Mouse (Mus musculus) ovary, postnatal 10 days (tissue): ENCODE data around the gene Stk40.
A peak's percentile ranks its signal among the peaks of the same experiment; 100 is the strongest.
"Not testable (repeated sequence)": the region's sequence is repeated elsewhere in the genome, so short reads cannot be mapped to it uniquely, and the experiment has no call there.

Experiments
- DNase-seq: peaks from one replicate; pipeline ENCODE4 v3.0.0; 2022; ENCODE audit warnings: low spot score

Stk40 gene

DNA sequence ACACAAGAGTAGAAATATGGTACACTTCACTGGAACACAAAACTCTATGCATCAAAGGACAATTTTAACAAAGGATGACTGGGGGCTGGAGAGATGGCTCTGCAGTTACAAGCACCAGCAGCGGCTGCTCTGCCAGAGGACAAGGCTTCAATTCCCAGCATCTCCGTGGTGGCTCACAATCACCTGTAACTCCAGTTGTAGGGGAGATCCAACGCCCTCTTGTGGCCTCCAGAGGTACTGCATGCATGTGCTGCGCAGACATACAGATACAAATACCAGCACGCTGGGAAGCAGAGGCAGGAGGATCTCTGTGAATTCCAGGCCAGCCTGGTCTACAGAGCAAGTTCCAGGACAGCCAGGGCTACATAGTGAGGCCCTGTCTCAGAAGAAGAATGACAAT is 52.9 kb downstream of the Stk40 start:
- DNase-seq, result no peak

GRCm38 (mm10) chr4:126157562-126157961 is 53.8 kb downstream of the Stk40 start:
- DNase-seq, result no peak

DNA sequence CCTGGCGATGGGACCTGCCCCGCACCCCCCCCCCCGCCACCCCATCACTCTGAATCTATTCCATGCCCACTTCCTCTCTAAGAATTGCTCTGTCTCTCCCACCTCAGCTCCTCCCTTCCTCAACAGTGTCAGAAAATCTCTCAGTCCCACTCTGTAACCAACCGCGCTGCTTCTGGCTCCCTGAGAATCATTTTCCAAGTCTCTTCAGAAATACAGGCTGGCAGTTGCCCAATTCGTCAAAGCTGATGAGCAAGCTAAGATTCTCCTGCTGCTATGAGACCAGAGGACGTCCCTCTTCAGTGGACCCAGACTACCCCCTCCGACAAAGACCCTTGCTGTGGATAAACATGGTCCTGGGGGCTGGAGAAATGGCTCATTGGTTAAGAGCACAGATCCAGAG is 55.7 kb downstream of the Stk40 start:
- no peak for DNase-seq

DNA sequence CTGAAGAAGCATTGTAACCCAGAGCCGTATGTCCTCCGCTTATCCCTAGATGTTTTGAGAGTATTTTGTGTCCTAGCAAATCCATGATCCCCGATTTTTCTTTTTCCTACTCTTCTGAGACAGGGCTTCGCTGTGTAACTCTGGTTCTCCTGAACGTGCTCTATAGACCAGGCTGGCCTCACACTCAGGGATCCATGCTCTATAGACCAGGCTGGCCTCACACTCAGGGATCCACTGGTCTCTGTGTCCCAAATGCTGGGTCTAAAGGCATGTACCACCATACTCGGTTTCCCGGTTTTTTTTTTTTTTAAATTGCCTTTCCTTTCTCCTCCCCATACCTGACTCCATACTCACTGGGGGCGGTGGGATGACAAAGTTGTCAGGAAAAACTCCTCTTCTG is 57.2 kb downstream of the Stk40 start:
- no peak for DNase-seq

DNA sequence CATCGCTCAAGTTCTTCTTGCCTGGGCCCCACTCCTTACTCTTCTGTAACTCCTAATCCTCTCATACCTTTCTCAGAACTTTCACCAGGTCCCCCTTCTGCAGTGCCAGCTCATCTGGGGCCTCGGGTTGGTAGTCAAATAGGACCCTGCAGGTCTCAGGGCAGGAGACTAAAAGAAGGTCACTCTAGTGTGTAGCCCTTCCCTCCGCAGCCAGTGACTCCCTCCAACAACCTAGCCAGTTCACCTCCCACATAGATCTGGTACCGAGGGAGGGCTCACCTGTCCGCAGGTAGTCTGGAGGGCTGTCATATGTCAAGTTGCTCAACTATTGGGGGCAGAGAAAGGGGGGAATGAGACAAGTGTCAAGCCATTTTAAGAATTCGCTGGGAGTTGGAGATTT is 57.7 kb downstream of the Stk40 start:
- no peak for DNase-seq

- no peak for DNase-seq
Observed at GRCm38 (mm10) chr4:126161986-126162385, 58.2 kb downstream of the Stk40 start.

DNA sequence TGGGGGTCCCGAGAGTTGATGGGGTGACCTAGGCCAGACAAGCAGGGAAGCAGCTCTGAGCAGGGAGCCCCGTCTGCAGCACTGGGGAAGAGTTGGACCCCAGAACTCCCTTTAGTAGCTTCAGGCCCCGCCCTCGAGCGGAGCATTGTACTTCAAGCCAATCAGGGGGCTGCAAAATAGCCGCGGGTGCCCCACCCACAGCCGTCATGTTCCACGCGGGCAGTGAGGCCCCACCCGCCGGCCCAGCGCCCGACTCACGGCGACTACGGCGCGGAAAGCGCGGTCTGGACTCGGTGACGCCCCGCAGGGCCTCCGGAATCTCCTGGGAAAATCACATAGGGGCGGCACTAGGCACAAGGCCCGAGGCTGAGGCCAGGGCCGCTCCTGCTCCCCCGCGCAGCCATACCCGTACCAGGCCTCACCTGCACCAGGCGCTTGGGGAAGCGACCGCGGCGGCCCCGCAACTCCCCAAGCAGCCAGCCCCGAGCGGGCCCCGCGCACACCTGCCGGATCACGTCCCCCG is 58.8 kb downstream of the Stk40 start:
- DNase-seq, result peak; percentile 73

DNA sequence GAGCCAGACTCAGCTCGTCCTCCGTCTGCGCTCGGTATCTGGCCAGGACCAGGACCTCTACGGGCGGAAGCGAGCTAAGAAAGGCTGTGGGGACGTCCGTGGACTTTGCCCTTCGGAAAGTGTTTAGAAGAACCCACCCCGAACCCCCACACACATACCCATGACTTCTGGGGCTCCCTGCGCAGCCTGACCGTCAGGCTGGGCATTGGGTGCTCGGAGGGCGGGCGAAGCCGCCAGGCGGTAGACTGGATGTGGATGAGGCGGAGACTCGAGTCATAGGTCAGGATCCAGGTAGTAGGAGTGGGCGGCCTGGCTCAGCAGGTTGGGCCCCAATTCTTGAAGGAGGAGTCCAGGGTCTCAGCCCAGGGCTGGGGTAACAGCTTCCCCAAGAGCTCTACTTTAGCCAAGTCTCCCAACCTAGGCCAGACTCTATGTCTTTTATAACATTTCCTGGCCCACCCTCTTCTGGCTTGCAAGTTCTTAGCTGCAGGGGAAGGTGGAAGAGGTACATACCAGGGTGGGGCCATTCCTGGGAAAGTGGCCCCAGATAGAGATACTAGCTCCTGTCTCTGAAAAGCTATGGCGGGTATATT is 59.4 kb downstream of the Stk40 start, which contains the start of gene Sh3d21:
TSS of gene Sh3d21 (minus strand) at position 425 of the 593 bp plus-strand sequence.
- no peak for DNase-seq

- DNase-seq, result no peak
Observed at GRCm38 (mm10) chr4:126163685-126164084, 59.9 kb downstream of the Stk40 start.

- DNase-seq, result not testable (repeated sequence)
Observed at GRCm38 (mm10) chr4:126165092-126165491, 61.3 kb downstream of the Stk40 start.

DNA sequence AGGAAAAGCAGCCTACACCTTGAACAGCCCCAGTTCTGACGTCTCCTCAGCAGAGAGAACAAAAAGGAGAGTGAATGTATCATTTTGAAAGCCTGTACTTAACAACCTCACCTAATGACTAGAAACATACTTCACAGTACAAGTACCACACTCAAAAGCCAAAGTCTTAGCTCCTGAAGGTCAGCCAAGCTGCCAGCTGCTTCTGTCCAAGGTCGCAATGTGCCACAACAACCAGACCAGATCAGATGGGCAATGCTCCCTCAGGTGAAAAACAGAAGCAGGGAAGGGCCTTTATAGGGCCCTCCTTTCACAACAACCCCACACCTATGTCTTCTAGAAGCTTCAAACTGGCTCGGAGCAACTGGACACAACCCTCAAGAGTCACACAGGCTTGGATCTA is 62.3 kb downstream of the Stk40 start:
- DNase-seq, result no peak

DNA sequence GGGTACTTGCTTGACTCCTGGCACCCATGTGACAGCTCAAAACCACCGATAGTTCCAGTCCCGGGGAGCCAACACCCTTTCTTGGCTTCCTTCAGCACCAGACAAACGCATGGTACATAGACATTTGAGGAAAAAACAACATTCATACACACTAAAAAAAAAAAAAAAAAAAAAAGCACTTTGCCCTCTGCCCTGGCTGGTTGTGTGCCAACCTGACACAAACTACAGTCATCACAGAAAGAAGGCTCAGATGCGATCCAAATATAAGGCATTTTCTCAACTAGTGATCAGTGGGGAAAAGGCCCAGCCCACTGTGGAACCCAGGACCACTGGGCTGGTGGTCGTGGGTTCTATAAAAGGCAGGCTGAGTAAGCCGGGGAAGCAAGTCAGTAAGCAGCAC is 65.1 kb downstream of the Stk40 start:
- DNase-seq, result no peak

DNA sequence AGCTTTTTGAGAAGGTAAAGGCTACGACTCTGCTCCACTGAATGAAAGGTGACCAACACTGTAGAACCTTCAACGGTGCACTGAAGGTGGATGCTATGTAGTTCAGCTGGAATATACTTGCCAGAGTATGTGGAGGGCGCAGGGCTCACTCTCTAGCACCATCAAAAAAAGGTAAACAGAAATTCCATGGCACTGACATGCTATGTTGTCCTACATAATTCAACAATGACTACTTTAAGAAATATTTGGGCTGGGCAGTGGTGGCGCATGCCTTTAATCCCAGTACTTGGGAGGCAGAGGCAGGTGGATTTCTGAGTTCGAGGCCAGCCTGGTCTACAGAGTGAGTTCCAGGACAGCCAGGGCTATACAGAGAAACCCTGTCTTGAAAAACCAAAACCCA is 67.0 kb downstream of the Stk40 start:
- not testable (repeated sequence) for DNase-seq

DNA sequence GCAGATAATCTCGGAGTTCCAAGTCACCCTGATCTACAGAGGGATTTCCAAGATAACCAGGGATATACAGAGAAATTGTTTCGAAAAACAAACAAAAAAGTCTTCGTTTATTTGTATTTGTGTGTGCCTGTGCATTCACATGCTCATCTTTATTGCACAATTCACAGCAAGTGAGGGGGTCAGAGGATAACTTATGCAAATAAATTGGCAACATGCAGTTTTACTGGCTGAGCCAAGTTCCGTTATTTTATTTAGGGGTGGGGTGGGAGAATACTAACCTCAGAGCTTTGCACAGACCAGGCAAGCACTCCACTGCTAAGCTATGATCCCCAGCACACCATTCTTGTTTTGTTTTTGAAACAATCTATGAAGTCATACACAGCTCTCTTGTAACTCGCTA is 70.0 kb downstream of the Stk40 start:
- no peak for DNase-seq

GRCm38 (mm10) chr4:126175980-126176379 is 72.2 kb downstream of the Stk40 start:
- not testable (repeated sequence) for DNase-seq

DNA sequence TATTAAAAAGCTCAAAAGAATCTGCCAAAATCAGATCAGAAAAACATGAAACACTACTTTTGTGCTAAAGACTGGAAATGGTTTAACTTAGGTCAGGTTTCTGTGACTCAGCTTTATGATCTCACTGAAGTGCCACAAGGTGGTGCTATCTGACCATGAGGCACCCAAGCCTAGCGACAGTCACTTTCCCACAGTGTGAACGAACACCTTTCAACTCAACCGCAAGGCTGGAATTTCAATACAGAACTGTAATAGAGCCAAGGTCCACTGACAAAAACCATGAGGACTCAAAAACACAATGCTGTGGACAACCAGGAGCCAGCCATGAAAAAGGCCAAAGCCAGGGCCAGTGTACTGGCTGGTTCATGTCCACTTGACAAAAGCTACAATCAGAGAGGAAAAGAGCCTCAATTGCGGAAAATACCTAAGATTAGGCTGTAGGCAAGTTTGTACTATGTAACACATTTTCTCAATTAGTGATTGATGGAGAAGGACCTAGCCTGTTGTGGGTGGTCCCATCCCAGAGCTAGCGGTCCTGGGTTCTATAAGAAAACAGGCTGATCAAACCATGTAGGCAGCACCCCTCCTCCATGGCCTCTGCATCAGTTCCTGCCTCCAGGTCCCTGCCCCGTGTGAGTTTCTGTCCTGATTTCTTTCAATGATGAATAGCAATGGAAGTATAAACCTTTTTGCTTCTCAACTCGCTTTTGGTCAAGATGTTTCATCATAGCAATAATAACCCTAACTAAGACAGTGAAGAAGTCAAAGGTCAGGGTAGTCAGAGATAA is 77.6 kb downstream of the Stk40 start:
- no peak for DNase-seq

DNA sequence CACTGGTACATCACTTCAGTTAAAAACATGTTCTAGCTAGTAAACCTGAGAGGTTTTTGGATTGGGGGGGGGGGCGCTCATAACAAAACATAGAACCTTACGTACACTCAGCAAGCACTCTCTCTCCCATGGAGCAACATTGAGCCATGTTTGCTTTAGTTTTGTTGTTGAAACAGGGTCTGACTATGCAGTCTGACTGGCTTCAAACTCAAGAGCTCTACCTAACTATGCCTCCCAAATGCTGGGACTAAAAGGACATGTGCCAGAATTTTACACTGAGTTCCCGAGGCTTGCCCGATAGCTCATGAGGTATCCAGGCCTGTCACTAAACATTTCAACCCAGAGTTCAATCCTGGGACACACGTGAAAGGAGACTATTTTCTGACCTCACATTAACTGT is 79.3 kb downstream of the Stk40 start:
- DNase-seq, result no peak

DNA sequence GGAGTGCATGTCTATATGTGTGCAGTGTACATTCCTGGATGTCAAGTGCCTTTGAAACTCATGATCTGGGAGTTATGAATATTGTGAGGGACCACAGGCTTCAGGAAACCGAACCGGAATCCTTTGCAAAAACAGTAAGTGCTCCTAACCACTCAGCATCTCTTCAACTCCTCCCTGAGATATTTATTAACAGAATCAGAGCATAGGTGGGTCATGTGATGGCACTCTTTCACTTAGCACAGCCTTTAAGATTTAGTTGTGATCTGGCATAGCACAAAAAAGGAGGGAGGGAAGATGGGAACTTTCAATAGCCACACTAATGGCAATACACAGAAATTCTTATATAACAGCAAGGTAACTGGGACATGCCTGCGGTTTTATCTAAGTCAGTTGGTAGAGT is 83.3 kb downstream of the Stk40 start:
- no peak for DNase-seq
